Mouse (Mus musculus): ENCODE results near the gene Chrm1. TPM values are rescaled to one million over a fixed set of nuclear protein-coding genes. Genes with fewer than 3 reads are reported as not detected.

Gene Chrm1
- polyA plus RNA-seq (2014; fragmentation: Nextera tagmentation; extraction: Ambion mirVana): 0.04 TPM in 2 replicates

GRCm38 (mm10) chr19:8663360-8663839, at the start of gene Chrm1:
Chrm1 (plus strand) TSS chr19:8663789.
- 79% methylated on average over 9 of the region's 9 CpGs for WGBS
- Histone ChIP-seq H3K27me3 (ENCODE audit: control insufficient read depth, insufficient read depth, low read length) (peaks cover 10% of the 10 kb centered on the region; the same call in 1 of the 2 replicates), H3K4me2 (peak within 1 kb of the TSS; percentile 86; the same call in 1 of the 2 replicates), H3K4me1 (ENCODE audit: control insufficient read depth, insufficient read depth, low read length) (peaks cover 3% of the 10 kb centered on the region; the same call in 1 of the 2 replicates), H3K9me3 (ENCODE audit: control insufficient read depth, low read length) (no peaks in the 10 kb centered on the region), H3K9ac (ENCODE audit: low read length) (no peak within 1 kb of the TSS), H3K4me3 (ENCODE audit: low read depth, low read length) (no peak within 1 kb of the TSS), H3K36me3 (ENCODE audit: control insufficient read depth, insufficient read depth, low read length) (no peaks in the 10 kb centered on the region), H3K27ac (ENCODE audit: low read depth, low read length) (no peak within 1 kb of the TSS)
- ATAC-seq (ENCODE audit: low FRiP score): no peak
- DNase-seq (ENCODE audit: low spot score, missing footprints): no peak

- H3K27ac ChIP-seq (ENCODE audit: low read depth, low read length): no peak overlapping the region
- H3K4me1 ChIP-seq (ENCODE audit: control insufficient read depth, insufficient read depth, low read length): peaks cover 6% of the 10 kb centered on the region; the same call in 1 of the 2 replicates
- H3K36me3 ChIP-seq (ENCODE audit: control insufficient read depth, insufficient read depth, low read length): no peaks in the 10 kb centered on the region
- no peak overlapping the region for H3K4me2 ChIP-seq
- ATAC-seq (ENCODE audit: low FRiP score) (no peak), DNase-seq (ENCODE audit: low spot score, missing footprints) (no peak)
- 57% methylated on average over 2 of the region's 2 CpGs for whole genome bisulfite sequencing
- no peaks in the 10 kb centered on the region for H3K27me3 ChIP-seq (ENCODE audit: control insufficient read depth, insufficient read depth, low read length)
- no peaks in the 10 kb centered on the region for H3K9me3 ChIP-seq (ENCODE audit: control insufficient read depth, low read length)
- no peak overlapping the region for H3K4me3 ChIP-seq (ENCODE audit: low read depth, low read length)
- H3K9ac ChIP-seq (ENCODE audit: low read length): no peak overlapping the region
Measured at GRCm38 (mm10) chr19:8614343-8614742, 49.2 kb upstream of the Chrm1 start.

GRCm38 (mm10) chr19:8616314-8616713, 47.3 kb upstream of the Chrm1 start:
- DNase-seq (ENCODE audit: low spot score, missing footprints) (no peak), ATAC-seq (ENCODE audit: low FRiP score) (no peak)
- H3K4me3 ChIP-seq (ENCODE audit: low read depth, low read length): no peak overlapping the region
- H3K27ac ChIP-seq (ENCODE audit: low read depth, low read length): no peak overlapping the region
- H3K36me3 ChIP-seq (ENCODE audit: control insufficient read depth, insufficient read depth, low read length): no peaks in the 10 kb centered on the region
- no peaks in the 10 kb centered on the region for H3K9me3 ChIP-seq (ENCODE audit: control insufficient read depth, low read length)
- WGBS: 81% methylated on average over 4 of the region's 4 CpGs
- no peak overlapping the region for H3K4me2 ChIP-seq
- no peaks in the 10 kb centered on the region for H3K27me3 ChIP-seq (ENCODE audit: control insufficient read depth, insufficient read depth, low read length)
- H3K9ac ChIP-seq (ENCODE audit: low read length): no peak overlapping the region
- H3K4me1 ChIP-seq (ENCODE audit: control insufficient read depth, insufficient read depth, low read length): peaks cover 6% of the 10 kb centered on the region; the same call in 1 of the 2 replicates

GRCm38 (mm10) chr19:8617904-8618303, 45.7 kb upstream of the Chrm1 start, which contains the start of gene Slc22a6:
Slc22a6 (plus strand) TSS chr19:8618039.
- Histone ChIP-seq H3K36me3 (ENCODE audit: control insufficient read depth, insufficient read depth, low read length) (no peaks in the 10 kb centered on the region), H3K9me3 (ENCODE audit: control insufficient read depth, low read length) (no peaks in the 10 kb centered on the region), H3K9ac (ENCODE audit: low read length) (no peak within 1 kb of the TSS), H3K4me3 (ENCODE audit: low read depth, low read length) (no peak within 1 kb of the TSS), H3K4me1 (ENCODE audit: control insufficient read depth, insufficient read depth, low read length) (peaks cover 6% of the 10 kb centered on the region; the same call in 1 of the 2 replicates), H3K27me3 (ENCODE audit: control insufficient read depth, insufficient read depth, low read length) (no peaks in the 10 kb centered on the region), H3K4me2 (no peak within 1 kb of the TSS), H3K27ac (ENCODE audit: low read depth, low read length) (no peak within 1 kb of the TSS)
- DNase-seq (ENCODE audit: low spot score, missing footprints): no peak
- ATAC-seq (ENCODE audit: low FRiP score): 0 out of 2 replicates have a peak, but pooled peaks have one; percentile 50
- WGBS: 3% methylated on average over 7 of the region's 7 CpGs

- Histone ChIP-seq H3K9me3 (ENCODE audit: control insufficient read depth, low read length) (no peaks in the 10 kb centered on the region), H3K27me3 (ENCODE audit: control insufficient read depth, insufficient read depth, low read length) (no peaks in the 10 kb centered on the region), H3K4me3 (ENCODE audit: low read depth, low read length) (no peak overlapping the region), H3K36me3 (ENCODE audit: control insufficient read depth, insufficient read depth, low read length) (no peaks in the 10 kb centered on the region), H3K4me2 (no peak overlapping the region), H3K9ac (ENCODE audit: low read length) (no peak overlapping the region), H3K27ac (ENCODE audit: low read depth, low read length) (no peak overlapping the region), H3K4me1 (ENCODE audit: control insufficient read depth, insufficient read depth, low read length) (peaks cover 6% of the 10 kb centered on the region; the same call in 1 of the 2 replicates)
- DNase-seq (ENCODE audit: low spot score, missing footprints) (no peak), ATAC-seq (ENCODE audit: low FRiP score) (no peak)
- 97% methylated on average over 7 of the region's 7 CpGs for WGBS
Measured at GRCm38 (mm10) chr19:8621098-8621497, 42.5 kb upstream of the Chrm1 start.

- Histone ChIP-seq H3K36me3 (ENCODE audit: control insufficient read depth, insufficient read depth, low read length) (no peaks in the 10 kb centered on the region), H3K4me2 (no peak overlapping the region), H3K9me3 (ENCODE audit: control insufficient read depth, low read length) (no peaks in the 10 kb centered on the region), H3K27me3 (ENCODE audit: control insufficient read depth, insufficient read depth, low read length) (no peaks in the 10 kb centered on the region), H3K9ac (ENCODE audit: low read length) (no peak overlapping the region), H3K4me1 (ENCODE audit: control insufficient read depth, insufficient read depth, low read length) (no peaks in the 10 kb centered on the region), H3K4me3 (ENCODE audit: low read depth, low read length) (no peak overlapping the region), H3K27ac (ENCODE audit: low read depth, low read length) (no peak overlapping the region)
- WGBS: 71% methylated on average over 2 of the region's 2 CpGs
- DNase-seq (ENCODE audit: low spot score, missing footprints) (peak; percentile 64), ATAC-seq (ENCODE audit: low FRiP score) (no peak)
Measured at GRCm38 (mm10) chr19:8630249-8630648, 33.3 kb upstream of the Chrm1 start.

- Histone ChIP-seq H3K36me3 (ENCODE audit: control insufficient read depth, insufficient read depth, low read length) (no peaks in the 10 kb centered on the region), H3K4me3 (ENCODE audit: low read depth, low read length) (no peak overlapping the region), H3K4me1 (ENCODE audit: control insufficient read depth, insufficient read depth, low read length) (no peaks in the 10 kb centered on the region), H3K27ac (ENCODE audit: low read depth, low read length) (no peak overlapping the region), H3K9me3 (ENCODE audit: control insufficient read depth, low read length) (no peaks in the 10 kb centered on the region), H3K9ac (ENCODE audit: low read length) (no peak overlapping the region), H3K27me3 (ENCODE audit: control insufficient read depth, insufficient read depth, low read length) (no peaks in the 10 kb centered on the region), H3K4me2 (no peak overlapping the region)
- WGBS: 86% methylated on average over 6 of the region's 6 CpGs
- DNase-seq (ENCODE audit: low spot score, missing footprints) (peak; percentile 2), ATAC-seq (ENCODE audit: low FRiP score) (no peak)
Measured at GRCm38 (mm10) chr19:8630826-8631225, 32.8 kb upstream of the Chrm1 start.

- WGBS: 92% methylated on average over 1 of the region's 1 CpGs
- Histone ChIP-seq H3K27me3 (ENCODE audit: control insufficient read depth, insufficient read depth, low read length) (no peaks in the 10 kb centered on the region), H3K4me3 (ENCODE audit: low read depth, low read length) (no peak overlapping the region), H3K36me3 (ENCODE audit: control insufficient read depth, insufficient read depth, low read length) (no peaks in the 10 kb centered on the region), H3K4me2 (no peak overlapping the region), H3K27ac (ENCODE audit: low read depth, low read length) (no peak overlapping the region), H3K9me3 (ENCODE audit: control insufficient read depth, low read length) (no peaks in the 10 kb centered on the region), H3K4me1 (ENCODE audit: control insufficient read depth, insufficient read depth, low read length) (no peaks in the 10 kb centered on the region), H3K9ac (ENCODE audit: low read length) (no peak overlapping the region)
- DNase-seq (ENCODE audit: low spot score, missing footprints) (no peak), ATAC-seq (ENCODE audit: low FRiP score) (no peak)
Measured at GRCm38 (mm10) chr19:8632029-8632428, 31.6 kb upstream of the Chrm1 start.

- 79% methylated on average over 5 of the region's 5 CpGs for WGBS
- no peak overlapping the region for H3K4me3 ChIP-seq (ENCODE audit: low read depth, low read length)
- no peak for DNase-seq (ENCODE audit: low spot score, missing footprints)
Measured at GRCm38 (mm10) chr19:8642086-8642485, 21.5 kb upstream of the Chrm1 start.

More at GRCm38 (mm10) chr19:8642086-8642485, 21.5 kb upstream of the Chrm1 start:
- Histone ChIP-seq H3K4me1 (ENCODE audit: control insufficient read depth, insufficient read depth, low read length) (no peaks in the 10 kb centered on the region), H3K9ac (ENCODE audit: low read length) (no peak overlapping the region), H3K4me2 (no peak overlapping the region), H3K36me3 (ENCODE audit: control insufficient read depth, insufficient read depth, low read length) (no peaks in the 10 kb centered on the region), H3K27me3 (ENCODE audit: control insufficient read depth, insufficient read depth, low read length) (no peaks in the 10 kb centered on the region), H3K9me3 (ENCODE audit: control insufficient read depth, low read length) (no peaks in the 10 kb centered on the region), H3K27ac (ENCODE audit: low read depth, low read length) (no peak overlapping the region)
- ATAC-seq (ENCODE audit: low FRiP score): no peak

Measured in midbrain, embryonic 11.5 days (tissue).